Mouse (Mus musculus) stomach, postnatal 0 days (tissue): Measurements from ENCODE around the gene Rrp1. TPM values are rescaled to one million over a fixed set of nuclear protein-coding genes. Genes with fewer than 3 reads are reported as not detected.

Experiments
- ATAC-seq: fragments of 200-750 bp; cut with Nextera tagmentation; 2 replicates; pipeline ENCODE4 v1.8.0; 2017; ENCODE audit not compliant: low FRiP score, low TSS enrichment
- DNase-seq: peaks from one replicate; pipeline ENCODE4 v3.0.0-alpha.2; 2016; ENCODE audit warnings: low spot score
- H3K27ac ChIP-seq: fragments of 300-500 bp; sonication (generic); replicated peaks from 2 replicates; pipeline ENCODE4 v1.5.1; 2014; ENCODE audit warnings: mild to moderate bottlenecking, control low read depth
- H3K27me3 ChIP-seq: fragments of 300-500 bp; sonication (generic); 2 replicates; pipeline ENCODE4 v1.6.1; 2014; ENCODE audit warnings: low read length; ENCODE audit not compliant: control insufficient read depth, insufficient read depth
- H3K36me3 ChIP-seq: fragments of 300-500 bp; sonication (generic); 2 replicates; pipeline ENCODE4 v1.6.1; 2014; ENCODE audit warnings: low read length, mixed read lengths; ENCODE audit not compliant: control insufficient read depth, insufficient read depth
- H3K4me1 ChIP-seq: fragments of 300-500 bp; sonication (generic); replicated peaks from 2 replicates; pipeline ENCODE4 v1.6.1; 2014; ENCODE audit warnings: antibody characterized with exemption; ENCODE audit not compliant: control insufficient read depth, insufficient read depth
- H3K4me2 ChIP-seq: fragments of 300-500 bp; sonication (generic); replicated peaks from 2 replicates; pipeline ENCODE4 v1.6.1; 2014; ENCODE audit warnings: low read depth, mild to moderate bottlenecking, control low read depth, moderate library complexity
- H3K4me3 ChIP-seq: fragments of 300-500 bp; sonication (generic); 2 replicates; pipeline ENCODE4 v1.5.1; 2014; ENCODE audit warnings: low read depth, low read length, control low read depth
- H3K9ac ChIP-seq: fragments of 300-500 bp; sonication (generic); 2 replicates; pipeline ENCODE4 v1.6.1; 2014; ENCODE audit warnings: mild to moderate bottlenecking, low read length, control low read depth, mixed read lengths
- H3K9me3 ChIP-seq: fragments of 300-500 bp; sonication (generic); 2 replicates; pipeline ENCODE4 v1.6.1; 2016; ENCODE audit warnings: low read length; ENCODE audit not compliant: control insufficient read depth
- EP300 ChIP-seq: optimal IDR thresholded peaks from 2 replicates; pipeline ENCODE3; 2016; ENCODE audit warnings: antibody characterized with exemption
- WGBS: fragments of 180-500 bp; shearing (Covaris S2); extraction: QIAGEN DNeasy Blood & Tissue Kit; methylation state at CpG from one replicate; pipeline ENCODE4 v1.1.7; 2014; 5-methylcytosine and 5-hydroxymethylcytosine counted together
- microRNA-seq: library from miRNA; unstranded; fragments of <30 nt; microRNA quantifications from one replicate; pipeline ENCODE4, GENCODE M21; 2016
- polyA plus RNA-seq: library from polyadenylated mRNA; unstranded; fragments of >200 nt; fragmentation: Nextera tagmentation; extraction: Ambion mirVana; gene quantifications from 2 replicates; pipeline ENCODE4 v1.2.1, GENCODE M21; 2015

Rrp1 gene
- polyA plus RNA-seq, 1 experiment from 2014 or later: 148 TPM

- WGBS: 24% methylated on average over 6 of the region's 6 CpGs
- H3K9me3 ChIP-seq: no peaks in the 10 kb centered on the region
- DNase-seq: no peak
Measured at GRCm38 (mm10) chr10:78350796-78351556, 61.9 kb downstream of the Rrp1 start.

More at GRCm38 (mm10) chr10:78350796-78351556, 61.9 kb downstream of the Rrp1 start:
- Histone ChIP-seq H3K27me3 (no peaks in the 10 kb centered on the region), H3K27ac (peak overlapping the region; percentile 87), H3K4me2 (peak overlapping the region; percentile 93), H3K4me1 (0 out of 2 replicates have a peak, but pooled peaks cover 2% of the 10 kb centered on the region), H3K9ac (peak overlapping the region; percentile 97), H3K4me3 (peak overlapping the region; percentile 95), H3K36me3 (no peaks in the 10 kb centered on the region; the same call in 1 of the 2 replicates)
- no peak for ATAC-seq
- TF ChIP-seq EP300: no peak

Small RNAs within 50 kb of the gene (microRNA-seq; reads per million reads assigned to microRNA genes)
- not detected for gene Mir6410
- not detected for gene Mir6907
- not detected for gene Mir6908

Other genes with a start within 250 kb of the Rrp1 start
- gene D10Jhu81e, start 243.3 kb downstream of the Rrp1 start, polyA plus RNA-seq: 28.4 and 33.9 TPM in 2 replicates
- gene Pwp2, start 227.9 kb downstream of the Rrp1 start, polyA plus RNA-seq: 6.2 and 7.1 TPM in 2 replicates
- 14.7 and 17.8 TPM in 2 replicates for gene Trappc10, start 168.4 kb downstream of the Rrp1 start, polyA plus RNA-seq
- gene Agpat3, start 60.6 kb downstream of the Rrp1 start, polyA plus RNA-seq: 69.9 and 71.5 TPM in 2 replicates
- gene Cstb, start 12.6 kb upstream of the Rrp1 start, polyA plus RNA-seq: 636 and 675 TPM in 2 replicates
- gene Pdxk, start 51.9 kb upstream of the Rrp1 start, polyA plus RNA-seq: 5.3 and 5.6 TPM in 2 replicates
- gene Olfr1358, start 104.4 kb upstream of the Rrp1 start, polyA plus RNA-seq: not detected in 2 replicates
- gene Ilvbl, start 161.3 kb upstream of the Rrp1 start, polyA plus RNA-seq: 60.6 and 62.3 TPM in 2 replicates
- 5.8 and 7.2 TPM in 2 replicates for gene Syde1, start 178.9 kb upstream of the Rrp1 start, polyA plus RNA-seq
- gene Olfr1357, start 205.0 kb upstream of the Rrp1 start, polyA plus RNA-seq: not detected in 2 replicates